Mouse (Mus musculus): ENCODE results near the gene Ebf4.
"Not testable (repeated sequence)": the region's sequence is repeated elsewhere in the genome, so short reads cannot be mapped to it uniquely, and the experiment has no call there.

Ebf4 gene

DNA sequence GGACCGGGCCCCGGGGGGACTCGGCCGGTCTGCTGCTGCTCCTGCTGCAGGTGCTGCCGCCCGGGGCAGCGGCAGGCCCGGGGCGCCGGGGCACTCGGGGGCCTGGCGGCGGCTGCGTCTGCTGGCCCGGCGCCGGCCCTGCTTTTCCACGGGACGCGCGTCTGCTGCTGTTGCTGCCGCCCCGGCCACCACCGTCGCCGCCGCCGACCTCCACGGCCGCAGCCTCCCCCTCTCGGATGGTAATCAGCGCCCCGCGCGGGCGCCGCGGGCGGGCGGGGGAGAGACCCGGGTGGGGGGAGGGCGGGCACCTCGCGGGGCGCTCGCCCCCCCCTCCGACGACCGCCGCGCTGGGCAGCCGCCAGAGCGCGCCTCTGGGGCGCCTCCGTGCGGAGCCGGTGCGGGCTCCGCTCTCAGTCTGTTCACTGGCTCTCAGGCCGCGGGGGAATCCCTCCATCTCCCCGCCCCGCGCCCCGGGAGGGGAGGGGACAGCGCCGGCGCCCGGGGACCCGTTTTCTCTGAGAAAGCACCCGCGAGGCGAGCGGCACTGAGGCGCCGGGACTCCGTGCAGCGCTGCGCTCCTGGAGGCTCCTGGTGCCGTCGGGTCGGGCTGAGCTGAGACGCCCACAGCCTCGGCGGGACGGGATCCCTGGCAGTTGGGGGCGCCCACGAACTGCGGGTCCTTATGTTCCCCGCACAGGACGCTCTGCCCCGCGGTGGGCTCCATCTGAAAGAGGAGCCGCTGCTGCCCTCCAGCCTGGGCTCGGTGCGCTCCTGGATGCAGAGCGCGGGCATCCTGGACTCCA is 563 bp downstream of the Ebf4 start:
- peak; percentile 35 for DNase-seq (ENCODE audit: low spot score)

DNA sequence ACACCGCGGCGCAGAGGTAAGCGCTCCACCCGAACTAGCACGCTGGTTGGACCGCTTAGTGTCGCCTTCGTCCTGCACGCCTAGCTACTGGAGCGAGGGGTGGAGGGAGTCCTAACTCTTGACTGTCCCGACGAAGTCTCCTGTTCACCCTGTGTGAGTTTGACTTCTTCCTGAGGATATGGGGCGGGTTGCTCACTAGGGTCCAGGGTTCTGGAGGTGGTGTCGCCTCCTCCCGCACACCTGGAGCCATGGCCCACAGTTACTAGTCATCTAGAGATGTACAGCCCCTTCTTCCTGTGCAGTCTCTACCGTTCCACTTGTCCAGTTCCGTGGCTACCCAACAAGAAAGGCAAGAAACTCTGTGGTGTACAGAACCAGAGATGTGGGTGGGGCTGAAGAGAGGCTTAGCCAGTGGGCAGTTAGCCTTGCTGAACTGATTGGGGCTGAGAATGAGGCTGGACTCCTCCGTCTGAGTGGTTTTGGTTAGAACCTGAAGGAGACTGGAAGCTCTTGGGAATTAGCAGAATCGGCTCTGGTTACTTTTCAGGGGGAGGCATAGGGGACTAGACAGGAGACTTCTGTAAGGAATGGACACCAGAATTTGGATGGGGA is 1.3 kb downstream of the Ebf4 start:
- no peak for DNase-seq (ENCODE audit: low spot score)

DNA sequence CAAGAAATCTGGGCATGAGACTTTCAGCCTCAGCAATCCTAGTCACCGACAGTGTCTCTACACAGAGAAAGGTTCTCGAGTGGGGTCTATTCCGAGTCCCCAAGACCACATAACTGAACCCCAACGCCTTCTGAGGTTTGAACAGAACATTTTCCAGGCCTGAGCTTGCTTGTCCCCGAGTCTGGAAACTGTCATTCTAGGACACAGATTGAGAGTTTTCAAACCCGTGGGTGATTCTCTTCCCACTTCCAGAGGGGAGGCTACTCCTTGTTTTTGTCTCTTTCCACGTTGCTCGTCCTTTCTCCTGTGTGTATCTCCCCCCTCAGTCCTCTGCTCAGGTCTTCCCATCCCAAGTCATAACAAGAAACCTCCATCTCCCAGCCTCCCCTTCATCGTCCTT is 2.6 kb downstream of the Ebf4 start:
- no peak for DNase-seq (ENCODE audit: low spot score)

DNA sequence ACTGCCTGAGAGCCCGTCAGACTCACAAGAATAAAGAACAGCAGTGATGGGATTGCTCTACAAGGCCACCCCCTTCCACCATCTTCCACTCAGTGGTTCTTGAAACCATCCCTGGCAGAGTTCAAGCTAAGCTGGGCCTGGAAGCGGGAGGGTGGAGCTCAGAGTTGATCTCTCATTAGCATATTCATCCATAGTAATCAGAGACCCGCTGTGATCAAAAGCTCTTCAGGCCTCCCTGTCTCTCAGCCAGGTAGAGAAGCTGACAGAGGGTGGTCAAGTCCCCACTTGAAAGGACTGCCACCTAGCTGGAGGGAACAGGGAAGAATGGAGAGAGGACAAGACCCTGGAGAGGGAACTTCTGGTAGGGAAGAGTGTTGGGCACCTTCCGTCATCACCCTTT is 8.0 kb downstream of the Ebf4 start:
- DNase-seq (ENCODE audit: low spot score): no peak

DNA sequence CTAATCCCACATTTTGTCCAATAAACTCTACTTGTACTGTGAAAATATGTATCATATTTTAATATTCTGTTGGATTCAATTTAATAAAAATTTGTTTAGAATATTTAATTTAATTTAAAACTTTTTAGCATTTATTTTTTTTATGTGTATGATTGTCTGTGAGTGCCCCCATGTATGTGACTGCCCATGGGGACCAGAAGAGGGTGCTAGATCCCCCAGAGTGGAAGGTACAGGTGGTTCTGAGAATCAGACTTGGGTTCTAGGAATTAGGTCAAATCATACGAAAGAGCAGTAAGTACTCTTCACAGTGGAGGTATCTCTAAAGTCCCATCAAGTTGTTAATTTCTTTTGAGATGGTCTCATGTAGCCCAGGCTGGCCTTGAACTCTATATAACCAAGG is 32.1 kb downstream of the Ebf4 start:
- no peak for DNase-seq (ENCODE audit: low spot score)

DNA sequence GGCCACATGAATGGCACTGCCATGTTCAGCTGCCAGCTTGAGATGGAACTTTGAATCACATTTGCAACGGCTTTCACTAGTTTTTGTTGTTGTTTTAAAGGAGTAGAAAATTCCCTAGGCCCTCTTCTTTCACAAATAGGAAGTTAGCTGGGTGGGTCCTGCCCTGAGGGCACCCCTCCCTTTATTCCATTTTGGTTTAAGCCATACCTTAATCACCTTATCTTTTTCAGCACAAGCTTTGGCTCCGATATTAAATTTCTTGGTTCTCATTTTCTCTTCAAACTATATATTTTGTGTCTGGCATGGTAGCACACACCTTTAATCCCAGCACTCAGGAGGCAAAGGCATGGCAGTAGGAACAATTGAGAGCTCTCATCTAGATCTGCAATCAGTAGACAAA is 34.5 kb downstream of the Ebf4 start:
- DNase-seq (ENCODE audit: low spot score): no peak

DNA sequence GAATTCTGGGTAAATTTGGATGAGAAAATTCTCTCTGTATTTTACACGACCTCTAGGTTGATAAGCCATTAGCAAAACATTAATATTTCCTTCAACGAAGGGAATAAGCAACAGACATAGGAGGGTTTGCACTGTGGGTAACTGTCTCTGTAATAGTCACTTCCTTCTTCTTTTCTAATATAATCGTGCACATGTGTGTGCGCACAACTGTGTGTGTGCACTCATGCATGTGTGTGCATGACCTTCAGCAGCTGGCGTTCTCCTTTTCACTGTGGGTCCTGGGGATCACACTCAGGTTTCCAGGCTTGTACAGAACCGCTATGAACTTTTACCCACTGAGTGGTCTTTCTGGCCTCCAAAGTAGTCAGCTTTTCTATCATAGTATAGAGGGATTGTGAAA is 40.1 kb downstream of the Ebf4 start:
- DNase-seq (ENCODE audit: low spot score): no peak

DNA sequence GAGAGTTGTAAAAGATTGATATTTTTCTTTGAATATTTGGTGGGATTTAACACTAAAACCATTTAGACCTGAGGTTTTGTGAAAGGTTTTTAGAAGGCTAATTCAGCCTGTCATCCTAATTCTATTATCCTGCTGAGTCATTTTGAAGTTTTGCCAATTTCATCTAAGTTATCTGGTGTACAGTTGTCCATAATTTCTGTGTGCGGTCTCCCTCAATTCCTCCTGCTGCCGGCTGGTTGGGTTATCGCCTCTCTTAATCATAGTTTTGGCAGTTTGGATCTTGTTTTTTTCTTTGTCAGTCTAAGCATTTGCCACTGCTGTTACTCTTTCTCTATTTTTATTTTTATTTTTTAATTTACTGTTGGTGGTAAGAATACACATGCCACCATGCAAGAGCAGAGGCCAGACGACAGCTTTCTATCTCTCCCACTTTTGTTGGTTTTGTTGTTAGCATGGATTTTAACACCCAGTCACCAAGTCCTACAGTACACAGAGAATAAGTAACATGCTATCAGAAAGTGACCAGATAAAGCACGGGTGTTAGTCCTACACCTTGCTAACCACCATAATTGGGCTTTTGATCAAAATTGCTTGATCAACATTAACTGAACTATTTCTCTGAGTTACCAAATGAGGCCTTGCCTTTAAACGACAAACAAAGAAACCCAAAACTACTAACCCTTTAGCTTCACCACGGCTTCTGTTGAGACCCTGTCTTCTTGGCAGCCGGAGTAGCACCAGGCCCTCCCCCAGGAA is 45.7 kb downstream of the Ebf4 start:
- DNase-seq (ENCODE audit: low spot score): no peak

DNA sequence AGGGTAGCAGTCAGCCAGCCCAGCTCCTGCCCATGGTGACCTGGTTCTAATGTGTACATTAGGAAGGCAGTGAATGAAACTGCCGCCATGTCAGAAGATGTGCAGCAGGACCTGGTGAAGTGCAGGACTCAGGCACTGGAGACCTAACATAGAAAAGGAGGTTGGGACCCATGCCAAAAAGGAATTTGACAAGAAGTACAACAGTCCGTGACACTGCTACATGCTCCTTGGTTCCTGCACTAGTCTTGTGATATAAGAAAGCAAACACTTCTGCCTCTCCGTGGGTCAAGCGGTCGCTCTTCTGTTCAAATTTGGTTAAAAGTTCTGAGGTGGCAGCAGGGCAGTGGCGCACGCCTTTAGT is 46.2 kb downstream of the Ebf4 start:
- DNase-seq (ENCODE audit: low spot score): no peak

DNA sequence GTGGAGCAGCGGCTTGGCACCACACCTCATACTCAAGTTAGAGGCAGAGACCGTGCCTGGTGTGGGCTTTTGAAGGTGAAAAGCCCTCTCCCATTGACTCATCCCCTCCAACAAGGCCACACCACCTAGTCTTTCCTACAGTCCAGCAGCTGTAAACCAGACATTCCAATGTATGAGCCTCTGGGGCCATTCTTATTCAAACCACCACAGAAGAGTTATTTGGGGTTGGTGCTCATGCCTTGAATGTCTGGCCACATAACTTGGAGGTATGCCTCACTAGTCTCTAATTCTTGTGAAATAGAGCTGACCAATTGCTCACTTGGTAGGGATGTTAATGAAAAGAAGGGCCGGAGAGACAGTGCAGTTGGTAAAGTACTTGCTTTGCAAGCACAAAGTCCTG is 55.4 kb downstream of the Ebf4 start:
- no peak for DNase-seq (ENCODE audit: low spot score)

DNA sequence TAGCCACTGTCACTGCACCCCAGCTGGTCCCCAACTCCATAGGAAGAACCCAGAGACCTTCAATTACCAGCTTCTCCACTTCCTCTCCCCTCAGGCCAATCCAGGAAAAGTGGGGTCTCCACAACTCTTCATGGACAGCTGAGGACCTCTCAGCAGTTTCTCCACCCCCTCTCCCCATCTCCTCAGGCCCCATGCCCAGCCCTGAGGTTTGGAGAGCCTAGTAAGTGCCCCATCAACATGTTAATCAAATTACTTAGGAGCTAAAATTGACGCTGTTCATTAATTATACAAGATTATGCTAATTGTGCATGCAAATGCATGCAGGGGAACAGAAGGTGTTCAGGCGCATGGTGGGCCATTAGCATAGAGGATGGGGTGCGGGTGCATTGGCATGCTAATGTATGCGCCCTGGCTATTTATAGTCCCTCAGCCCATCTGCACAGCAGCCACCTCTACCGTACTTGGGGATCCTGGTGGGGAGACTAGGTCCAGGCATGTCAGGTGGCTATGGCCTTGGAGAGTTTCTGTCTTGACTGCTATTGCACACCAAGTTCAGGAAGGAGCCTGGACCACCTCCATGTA is 56.9 kb downstream of the Ebf4 start:
- DNase-seq (ENCODE audit: low spot score): no peak

DNA sequence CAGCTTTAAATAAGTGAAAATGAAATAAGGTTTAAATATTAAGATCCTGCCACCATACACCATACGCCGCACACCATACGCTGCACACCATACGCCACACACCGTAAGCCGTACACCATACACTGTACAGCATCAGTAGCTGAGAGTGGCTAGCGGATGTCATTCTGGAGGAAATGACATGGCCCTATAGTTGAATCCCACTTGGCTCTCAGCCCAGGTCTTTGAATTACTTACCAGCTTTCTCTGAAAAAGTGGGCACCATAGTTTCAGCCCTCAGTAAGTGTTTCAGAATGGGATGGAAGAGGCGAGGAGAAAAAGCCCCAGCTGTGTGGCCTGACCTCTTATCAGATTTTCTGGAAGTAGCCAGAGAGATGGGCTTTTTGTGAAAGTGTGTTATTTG is 58.4 kb downstream of the Ebf4 start:
- no peak for DNase-seq (ENCODE audit: low spot score)

DNA sequence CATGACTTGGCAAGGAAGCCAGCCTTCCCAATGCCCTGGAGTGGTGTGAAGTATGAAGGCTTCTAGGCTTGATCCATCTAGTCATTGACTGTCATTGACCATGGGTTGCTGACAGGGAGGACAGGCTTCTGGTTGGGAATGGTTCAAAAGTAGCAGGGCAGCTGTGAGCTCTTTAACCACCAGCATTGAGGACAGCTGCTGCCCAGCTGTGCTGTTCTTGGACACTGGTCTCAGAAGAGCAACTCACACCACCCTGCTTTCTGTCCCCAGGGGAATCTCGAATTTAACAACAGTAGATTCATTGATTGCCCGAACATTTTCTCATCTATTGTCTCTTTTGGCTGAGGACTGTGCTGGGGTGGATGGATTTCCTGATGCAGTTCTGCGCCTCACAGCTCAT is 58.9 kb downstream of the Ebf4 start:
- DNase-seq (ENCODE audit: low spot score): no peak

DNA sequence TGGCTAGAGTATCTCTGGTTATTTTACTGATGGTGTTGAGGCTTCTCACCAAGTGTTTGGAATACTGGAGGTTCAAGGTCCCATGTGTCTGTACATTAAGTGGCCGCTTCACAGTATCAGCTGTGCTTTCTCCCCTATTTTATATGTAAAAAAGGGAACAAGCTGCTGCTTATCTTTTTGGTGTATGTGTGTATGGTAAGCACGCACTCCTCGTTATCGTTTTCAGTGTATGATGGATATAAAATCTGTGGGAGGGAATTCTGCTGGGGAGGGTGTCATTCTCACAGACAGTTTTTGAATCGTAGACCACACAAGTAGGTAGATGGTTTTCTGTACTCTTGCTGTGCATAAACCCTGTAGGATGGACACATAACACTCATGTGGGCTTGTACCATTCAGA is 62.6 kb downstream of the Ebf4 start:
- DNase-seq (ENCODE audit: low spot score): no peak

DNA sequence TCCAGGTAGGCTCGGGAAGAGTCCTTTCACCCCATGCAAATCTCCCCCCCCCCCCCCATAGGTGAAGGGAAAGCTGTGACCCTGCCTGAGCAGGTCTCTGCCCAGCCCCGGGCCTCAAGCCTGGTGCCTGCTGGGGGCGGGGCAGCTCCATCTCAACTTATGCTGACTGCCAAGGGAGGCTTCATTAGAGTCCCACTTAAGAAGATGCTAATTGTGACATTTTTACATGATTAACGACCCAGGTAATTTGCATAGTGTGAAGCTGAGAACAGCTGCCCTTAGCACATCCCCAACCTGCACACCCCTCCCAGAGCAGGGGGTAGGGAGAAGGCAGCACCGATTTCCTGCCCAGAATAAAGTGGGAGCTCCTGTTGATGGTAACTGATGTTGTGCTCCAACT is 63.9 kb downstream of the Ebf4 start:
- DNase-seq (ENCODE audit: low spot score): no peak

DNA sequence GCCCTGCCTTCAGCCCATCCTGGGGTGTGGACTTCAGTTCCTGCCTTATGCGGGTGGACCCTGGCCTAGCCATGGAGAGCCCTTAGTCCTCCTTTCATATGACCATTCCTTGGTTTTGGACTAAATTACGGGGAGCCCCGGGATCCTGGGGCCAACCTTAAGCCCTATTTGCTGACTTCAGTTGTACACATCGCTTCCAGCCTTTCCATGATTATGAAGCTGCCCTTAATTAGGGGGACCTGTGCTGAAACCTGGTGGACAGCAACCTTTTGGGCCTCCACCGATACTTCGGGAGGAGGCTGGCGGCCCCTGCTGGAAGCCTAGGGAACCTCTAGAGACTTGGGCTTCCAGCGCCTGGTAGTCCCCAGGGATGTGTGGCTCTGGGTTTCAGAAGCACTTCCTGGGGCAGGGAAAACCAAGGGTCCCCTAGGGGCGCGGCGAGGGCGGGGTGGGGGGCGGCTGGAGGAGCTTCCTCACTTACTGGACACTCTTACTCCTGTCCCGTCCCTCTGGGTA is 67.6 kb downstream of the Ebf4 start:
- DNase-seq (ENCODE audit: low spot score): no peak

DNA sequence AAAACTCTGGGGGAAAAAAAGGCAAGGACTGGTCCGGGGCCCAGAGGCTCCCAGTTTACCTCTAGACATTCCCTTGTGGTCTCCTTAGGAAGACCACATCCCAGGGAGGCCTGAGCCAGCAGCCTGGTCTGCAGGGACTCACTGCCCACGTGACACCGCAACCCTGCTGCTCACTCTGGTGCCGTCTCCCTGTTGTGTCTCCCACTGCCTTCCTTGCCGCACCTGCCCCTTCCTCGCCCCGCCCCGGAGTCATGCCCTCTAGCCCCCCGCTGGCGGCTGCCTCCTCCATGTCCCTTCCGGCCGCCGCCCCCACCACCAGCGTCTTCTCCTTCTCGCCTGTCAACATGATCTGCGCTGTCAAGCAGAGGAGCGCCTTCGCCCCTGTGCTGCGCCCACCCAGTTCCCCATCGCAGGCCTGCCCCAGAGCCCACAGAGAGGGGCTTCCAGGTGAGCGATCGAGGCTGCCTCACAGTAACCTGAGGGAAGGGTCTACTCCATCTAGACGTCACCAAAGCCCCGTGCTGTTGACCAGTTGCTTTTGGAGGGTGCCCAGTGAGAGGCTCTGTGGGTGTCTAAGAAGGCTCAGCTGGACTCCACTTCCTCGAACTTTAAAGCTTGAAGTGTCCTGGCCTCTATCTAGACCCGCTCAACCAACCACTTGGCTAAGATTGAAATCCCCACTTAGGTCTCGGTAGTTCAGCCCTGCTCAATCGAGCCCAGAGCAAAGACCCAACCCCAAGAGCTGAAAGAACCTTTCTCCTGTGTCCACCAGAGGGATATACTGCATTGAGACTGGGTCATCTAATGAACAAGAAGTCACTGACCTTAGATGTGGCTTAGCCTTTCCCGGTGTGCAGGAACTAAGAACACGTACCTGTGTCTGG is 70.5 kb downstream of the Ebf4 start:
- DNase-seq (ENCODE audit: low spot score): no peak

DNA sequence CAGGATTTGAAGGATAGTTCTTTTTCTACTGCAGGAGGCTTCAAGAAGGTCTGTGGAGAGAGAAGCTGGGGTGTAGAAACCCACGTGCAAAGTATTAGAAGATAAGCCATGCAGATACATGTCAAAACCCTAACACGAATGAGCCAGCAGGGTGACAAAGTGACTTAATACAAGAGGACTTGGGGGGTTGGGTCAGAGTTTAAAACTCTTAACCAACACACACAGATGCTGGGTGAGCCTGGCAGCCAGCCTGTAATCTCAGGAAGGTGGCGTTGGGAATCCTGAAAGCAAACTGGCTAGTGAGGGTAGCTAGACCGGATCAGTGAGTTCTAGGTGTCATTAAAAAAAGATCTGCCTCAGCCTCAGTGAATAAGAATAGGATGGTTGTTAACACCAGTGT is 72.4 kb downstream of the Ebf4 start:
- no peak for DNase-seq (ENCODE audit: low spot score)

DNA sequence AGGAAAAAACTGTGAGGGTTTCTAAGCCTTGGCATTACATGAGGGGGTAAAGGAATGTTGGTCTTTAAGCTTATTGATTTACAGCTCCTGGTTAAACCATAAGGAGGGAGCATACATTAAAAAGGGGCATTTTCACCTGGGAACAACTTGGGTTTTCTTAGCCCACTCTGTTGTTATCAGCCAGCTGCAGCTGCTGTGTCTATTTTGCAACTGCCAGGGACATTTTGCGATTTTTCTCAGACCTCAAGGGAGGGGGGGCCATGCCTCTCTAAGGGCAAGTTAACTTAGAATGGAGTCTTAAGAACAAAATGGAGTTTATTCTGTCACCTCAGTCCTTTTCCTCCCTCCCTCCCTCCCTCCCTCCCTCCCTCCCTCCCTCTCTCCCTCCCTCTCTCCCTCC is 78.1 kb downstream of the Ebf4 start:
- DNase-seq (ENCODE audit: low spot score): not testable (repeated sequence)

DNA sequence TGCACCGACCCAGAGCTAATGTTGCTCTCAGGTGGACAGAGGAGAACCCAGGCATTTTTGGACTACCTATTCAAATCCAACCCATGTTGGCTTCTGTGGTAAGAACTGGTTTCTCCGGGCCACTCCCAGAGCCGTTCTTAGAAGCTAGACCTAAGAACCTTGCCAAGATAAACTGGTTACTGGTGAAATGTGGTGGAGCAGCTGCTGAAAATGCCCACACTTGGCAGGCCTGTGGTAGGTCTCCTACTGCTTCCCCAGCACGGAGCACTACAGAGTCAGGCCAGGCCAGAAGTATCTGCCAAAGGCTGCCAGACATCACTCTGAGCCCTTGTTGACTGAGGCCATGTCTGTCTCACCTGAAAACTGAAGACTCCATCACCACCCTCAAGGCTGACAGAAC is 80.0 kb downstream of the Ebf4 start:
- no peak for DNase-seq (ENCODE audit: low spot score)

DNA sequence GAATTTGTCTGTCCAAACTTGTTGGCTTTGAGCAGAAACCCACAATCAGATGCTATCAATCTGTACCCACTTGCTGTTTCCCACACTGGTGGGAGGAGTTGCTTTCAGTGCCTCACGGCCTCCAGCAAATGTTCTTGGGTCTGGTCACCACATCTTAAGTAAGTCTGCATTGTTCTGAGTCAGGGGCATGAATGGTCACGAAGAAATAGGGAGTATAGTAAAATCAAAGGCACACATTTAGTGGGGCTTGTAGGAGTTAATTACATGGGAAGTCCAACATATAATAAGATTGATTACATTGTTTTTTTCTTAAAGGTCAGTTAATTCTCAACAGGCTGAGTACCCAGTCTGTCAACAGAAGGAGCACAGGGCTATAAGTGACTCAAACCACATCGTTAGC is 88.2 kb downstream of the Ebf4 start:
- no peak for DNase-seq (ENCODE audit: low spot score)

DNA sequence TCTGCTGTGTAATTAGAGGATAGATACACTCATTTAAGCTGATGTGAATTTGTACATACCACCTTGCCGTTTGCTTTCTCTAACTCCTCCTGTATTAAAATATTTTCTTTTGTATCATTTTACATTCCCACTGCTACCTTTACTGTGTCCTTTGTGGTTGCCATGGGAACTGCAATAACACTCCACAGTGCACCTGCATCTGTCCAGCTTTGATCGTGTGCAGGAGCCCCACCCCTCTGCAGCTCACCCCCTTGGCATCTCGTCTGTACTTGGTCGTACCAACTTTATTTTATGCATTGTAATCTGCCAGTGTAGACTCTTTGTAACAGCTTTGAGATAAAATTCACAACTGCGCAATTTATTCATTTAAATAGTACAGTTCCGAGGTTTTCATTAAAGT is 88.9 kb downstream of the Ebf4 start:
- DNase-seq (ENCODE audit: low spot score): no peak
